27 mouse cellular contexts compared by ENCODE assay signal in genomic region chr13:81358365-81358764, GRCm38 (mm10).
DNase-seq lines count a peak whose midpoint lies in the region; ATAC-seq and TF ChIP-seq lines count a peak whose summit lies in the region.
"Had no signal": no experiment of that assay in that cellular context is flagged by ENCODE, and none has a peak within 500 bp of the region (broad histone marks: within the 10 kb centered on the region; RNA-seq: fewer than 3 reads in every experiment).

No protein-coding gene starts in this region.

- H3K9me3 ChIP-seq in heart, postnatal 0 days (replicated peaks; ENCODE audit: control insufficient read depth, low read length), result no peaks in the 10 kb centered on the region
- H3K9me3 ChIP-seq: heart, embryonic 12.5 days; hindbrain, embryonic 10.5 days; midbrain, embryonic 13.5 days had no signal

- no peak overlapping the region for H3K4me2 ChIP-seq in heart, postnatal 0 days (ENCODE audit: low read depth, low read length)
- peak overlapping the region; percentile 54 for H3K4me2 ChIP-seq in myocyte (ENCODE audit: low read depth)
- H3K4me2 ChIP-seq: heart, embryonic 12.5 days; midbrain, embryonic 13.5 days had no signal

- no peak for ATAC-seq in heart, postnatal 0 days (ENCODE audit: insufficient read depth, low read depth)
- ATAC-seq: CD4-positive, CD25-positive, alpha-beta regulatory T cell, adult 4 months; forebrain, embryonic 14.5 days; hindbrain, embryonic 16.5 days; intestine, postnatal 0 days; midbrain, embryonic 13.5 days had no signal

- H3K79me2 ChIP-seq in myocyte (ENCODE audit: control insufficient read depth, insufficient read depth), result no peaks in the 10 kb centered on the region

- peak overlapping the region; percentile 55; the same call in 1 of the 2 replicates for H3K27ac ChIP-seq in heart, postnatal 0 days (ENCODE audit: low read depth)
- H3K27ac ChIP-seq: hindbrain, embryonic 10.5 days; liver, embryonic 14.5 days; macrophage; midbrain, embryonic 13.5 days had no signal

- no peak overlapping the region for H3ac ChIP-seq in myocyte (ENCODE audit: control insufficient read depth, insufficient read length)

- H3K9ac ChIP-seq in heart, postnatal 0 days (replicated peaks; ENCODE audit: low read depth, low read length), result no peak overlapping the region
- H3K9ac ChIP-seq: heart, embryonic 12.5 days; liver, embryonic 14.5 days; midbrain, embryonic 13.5 days had no signal

- no peak for TF ChIP-seq CTCF in heart, postnatal 0 days (IDR thresholded peaks at IDR 0.05; ENCODE audit: low read depth)

- no peaks in the 10 kb centered on the region for H3K4me1 ChIP-seq in heart, postnatal 0 days (ENCODE audit: control insufficient read depth, insufficient read depth)
- H3K4me1 ChIP-seq: hindbrain, embryonic 10.5 days; midbrain, embryonic 13.5 days had no signal

- no peak overlapping the region for H3K4me3 ChIP-seq in heart, postnatal 0 days (ENCODE audit: low read depth, low read length)
- H3K4me3 ChIP-seq in myocyte, result no peak overlapping the region
- H3K4me3 ChIP-seq: heart, embryonic 12.5 days; hindbrain, embryonic 10.5 days; midbrain, embryonic 13.5 days had no signal

- 62% methylated on average over 4 of the region's 4 CpGs for WGBS in heart, postnatal 0 days

- DNase-seq in adrenal gland, postnatal 36 days, result peak; percentile 13 to 23
- DNase-seq in adrenal gland, postnatal 10 days, result no peak
- no peak for DNase-seq in heart, postnatal 0 days (ENCODE audit: low spot score)
- DNase-seq in heart, adult 18-20 months, result no peak
- DNase-seq in ovary, adult 18-20 months (ENCODE audit: low spot score), result peak; percentile 23
- no peak for DNase-seq in ovary, postnatal 14 days (ENCODE audit: low spot score)
- DNase-seq: cerebellum, adult 11 months; cerebellum, adult 9-10 months; cerebellum, postnatal 36 days; gastrocnemius, postnatal 10 days; heart, postnatal 14 days; kidney, adult 9 months; liver; lung, adult 2 months; lung, postnatal 10 days; thymus, adult 2 months; thymus, postnatal 36 days had no signal

- TF ChIP-seq POLR2A in myocyte (IDR thresholded peaks at IDR 0.05; ENCODE audit: insufficient read length, low read depth), result no peak

- H3K36me3 ChIP-seq in heart, postnatal 0 days (replicated peaks; ENCODE audit: control insufficient read depth, insufficient read depth, low read length), result no peaks in the 10 kb centered on the region
- H3K36me3 ChIP-seq in myocyte (ENCODE audit: control insufficient read depth, insufficient read depth), result no peaks in the 10 kb centered on the region
- H3K36me3 ChIP-seq: heart, embryonic 12.5 days; midbrain, embryonic 13.5 days had no signal

- H3K27me3 ChIP-seq in heart, postnatal 0 days (ENCODE audit: control insufficient read depth, insufficient read depth, low read length), result no peaks in the 10 kb centered on the region
- no peaks in the 10 kb centered on the region for H3K27me3 ChIP-seq in myocyte (ENCODE audit: control insufficient read depth, insufficient read depth, insufficient read length)
- H3K27me3 ChIP-seq: heart, embryonic 12.5 days; midbrain, embryonic 13.5 days had no signal

- TF ChIP-seq EP300 in heart, postnatal 0 days (IDR thresholded peaks at IDR 0.05; ENCODE audit: low read depth), result no peak

TF ChIP-seq in myocyte, 11 proteins besides CTCF, POLR2A, EP300 and RAD21:
- no peak for TF ChIP-seq CEBPB (IDR thresholded peaks at IDR 0.05; ENCODE audit: insufficient read depth, poor library complexity, severe bottlenecking)
- no peak for TF ChIP-seq MAX (IDR thresholded peaks at IDR 0.05; ENCODE audit: low read depth)
- TF ChIP-seq SRF (IDR thresholded peaks at IDR 0.05; ENCODE audit: control insufficient read depth, insufficient read length, low read depth), result no peak
TF ChIP-seq in myocyte: peak in this region for 0.

Comparison
In these comparisons a context has a peak if more than half of its experiments do, and no peak if none do; other contexts are left out.
1. DNase-seq: peak in adrenal gland, postnatal 36 days (2 of 2) and ovary, adult 18-20 months (single experiment); none in adrenal gland, postnatal 10 days (single experiment), heart, postnatal 0 days (single experiment), heart, adult 18-20 months (0 of 2) and ovary, postnatal 14 days (single experiment).